Mouse (Mus musculus): ENCODE measurements around the gene Plxnb1. TPM values are rescaled to one million over a fixed set of nuclear protein-coding genes. Genes with fewer than 3 reads are reported as not detected.

The Plxnb1 gene
- polyA plus RNA-seq, 1 experiment from 2014 or later = 4.9 TPM

DNA sequence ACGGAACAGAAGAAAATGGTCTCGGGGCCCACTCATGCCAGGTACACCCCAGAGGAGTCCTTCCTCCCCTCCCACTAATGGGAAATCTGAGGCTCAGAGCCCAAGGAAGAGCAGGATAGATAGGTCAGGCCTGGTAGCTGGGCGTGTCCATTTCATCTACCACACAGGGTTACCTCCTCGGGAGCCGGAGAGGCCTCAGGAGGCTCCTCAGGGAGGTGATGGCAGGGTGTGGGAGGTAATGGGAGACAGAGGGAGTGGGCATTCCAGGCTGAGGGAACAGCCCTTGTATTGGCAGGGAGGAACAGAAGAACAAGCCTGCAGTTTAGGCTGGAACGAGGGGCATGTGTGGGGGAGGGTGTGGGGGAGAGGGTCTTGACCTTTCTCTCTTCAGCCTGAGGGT is 1.7 kb downstream of the Plxnb1 start:
- no peak for ATAC-seq
- Histone ChIP-seq H3K9me3 (replicated peaks) (no peaks in the 10 kb centered on the region), H3K27me3 (replicated peaks) (peaks cover 67% of the 10 kb centered on the region), H3K4me3 (peak overlapping the region; percentile 60), H3K9ac (peak overlapping the region; percentile 4), H3K36me3 (peaks cover 22% of the 10 kb centered on the region), H3K27ac (peak overlapping the region; percentile 84; the same call in 1 of the 2 replicates), H3K4me2 (peak overlapping the region; percentile 74), H3K4me1 (peaks cover 48% of the 10 kb centered on the region)
- 59% methylated on average over 6 of the region's 6 CpGs for WGBS (ENCODE audit: insufficient replicate concordance)

DNA sequence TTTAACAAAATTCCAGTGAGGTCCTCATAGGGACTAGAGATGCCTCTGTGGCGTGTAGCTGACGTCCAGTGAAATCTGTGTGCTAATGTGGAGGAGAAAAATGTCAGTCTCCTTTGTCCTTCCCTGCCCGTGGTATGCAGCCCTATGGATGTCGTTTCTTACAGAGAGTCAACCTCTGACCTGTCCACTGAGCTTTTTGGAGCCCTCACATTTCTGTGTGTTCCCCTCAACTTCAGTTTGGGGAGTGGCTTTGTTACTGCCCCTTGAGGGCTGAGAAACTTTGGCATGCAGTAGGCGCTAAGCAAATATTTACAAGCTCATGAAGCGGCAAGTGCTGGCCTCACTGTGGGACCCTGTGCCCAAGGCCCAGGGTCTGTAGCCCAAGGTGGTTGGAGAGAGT is 2.1 kb downstream of the Plxnb1 start:
- H3K27me3 ChIP-seq (replicated peaks) = peaks cover 67% of the 10 kb centered on the region
- no peak overlapping the region for H3K4me3 ChIP-seq
- H3K4me1 ChIP-seq = peaks cover 48% of the 10 kb centered on the region
- H3K9me3 ChIP-seq (replicated peaks) = no peaks in the 10 kb centered on the region
- WGBS (ENCODE audit: insufficient replicate concordance) = 55% methylated on average over 6 of the region's 6 CpGs
- H3K4me2 ChIP-seq = peak overlapping the region; percentile 74
- no peak for ATAC-seq
- H3K27ac ChIP-seq = peak overlapping the region; percentile 64
- no peak overlapping the region for H3K9ac ChIP-seq
- peaks cover 22% of the 10 kb centered on the region for H3K36me3 ChIP-seq

DNA sequence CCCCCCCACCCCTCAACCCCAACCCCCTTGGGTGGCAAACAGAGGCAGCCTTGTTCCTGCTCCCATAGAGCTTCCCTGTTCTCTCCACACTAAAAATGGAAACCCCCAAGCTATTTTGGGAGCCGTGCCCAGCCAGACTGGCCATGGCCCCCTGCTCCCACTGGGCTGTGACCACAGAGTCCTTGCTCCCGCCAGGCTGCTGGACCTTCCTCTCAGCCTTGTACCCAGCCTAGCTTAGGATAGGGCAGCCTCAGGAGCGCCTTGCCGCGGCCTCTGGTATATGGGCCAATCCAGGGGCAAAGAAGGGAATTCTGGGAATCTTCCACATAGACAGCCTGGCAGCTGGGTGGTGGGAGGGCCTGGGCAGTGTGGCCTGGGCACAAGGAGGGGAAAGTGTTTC is 2.6 kb downstream of the Plxnb1 start:
- WGBS (ENCODE audit: insufficient replicate concordance) = 71% methylated on average over 5 of the region's 5 CpGs
- peaks cover 48% of the 10 kb centered on the region for H3K4me1 ChIP-seq
- H3K27ac ChIP-seq = peak overlapping the region; percentile 64

DNA sequence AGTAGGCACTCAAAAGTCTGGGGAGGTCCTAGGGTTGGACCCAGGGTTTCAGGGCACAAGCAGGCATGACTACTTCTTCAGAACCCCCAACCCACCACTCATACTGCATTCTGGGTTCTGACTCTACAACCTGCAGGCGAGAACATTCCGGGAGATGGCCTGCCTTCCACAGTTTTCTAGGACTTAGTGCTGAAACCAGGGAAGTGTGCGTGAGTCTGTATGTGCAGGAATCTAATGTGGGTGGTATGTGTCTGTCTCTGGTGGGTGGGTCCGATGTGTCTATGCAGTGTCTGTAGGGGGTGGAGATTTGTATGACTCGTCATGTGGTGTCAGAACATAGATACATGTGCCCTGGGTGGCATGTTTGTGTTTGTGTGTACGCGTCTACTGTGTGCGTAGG is 3.2 kb downstream of the Plxnb1 start:
- peak overlapping the region; percentile 74; the same call in 1 of the 2 replicates for H3K4me2 ChIP-seq
- ATAC-seq = no peak
- peak overlapping the region; percentile 64; the same call in 1 of the 2 replicates for H3K27ac ChIP-seq
- peaks cover 45% of the 10 kb centered on the region for H3K4me1 ChIP-seq
- no peak overlapping the region for H3K4me3 ChIP-seq
- H3K9ac ChIP-seq = no peak overlapping the region
- H3K36me3 ChIP-seq = peaks cover 25% of the 10 kb centered on the region
- WGBS (ENCODE audit: insufficient replicate concordance) = 75% methylated on average over 8 of the region's 8 CpGs
- peaks cover 57% of the 10 kb centered on the region for H3K27me3 ChIP-seq (replicated peaks)
- H3K9me3 ChIP-seq (replicated peaks) = no peaks in the 10 kb centered on the region

More for the DNA sequence above, 2.6 kb downstream of the Plxnb1 start:
- H3K27me3 ChIP-seq (replicated peaks) = peaks cover 62% of the 10 kb centered on the region
- H3K4me2 ChIP-seq = peak overlapping the region; percentile 74
- H3K9ac ChIP-seq = no peak overlapping the region
- no peak overlapping the region for H3K4me3 ChIP-seq
- peaks cover 22% of the 10 kb centered on the region for H3K36me3 ChIP-seq
- no peak for ATAC-seq
- no peaks in the 10 kb centered on the region for H3K9me3 ChIP-seq (replicated peaks)

DNA sequence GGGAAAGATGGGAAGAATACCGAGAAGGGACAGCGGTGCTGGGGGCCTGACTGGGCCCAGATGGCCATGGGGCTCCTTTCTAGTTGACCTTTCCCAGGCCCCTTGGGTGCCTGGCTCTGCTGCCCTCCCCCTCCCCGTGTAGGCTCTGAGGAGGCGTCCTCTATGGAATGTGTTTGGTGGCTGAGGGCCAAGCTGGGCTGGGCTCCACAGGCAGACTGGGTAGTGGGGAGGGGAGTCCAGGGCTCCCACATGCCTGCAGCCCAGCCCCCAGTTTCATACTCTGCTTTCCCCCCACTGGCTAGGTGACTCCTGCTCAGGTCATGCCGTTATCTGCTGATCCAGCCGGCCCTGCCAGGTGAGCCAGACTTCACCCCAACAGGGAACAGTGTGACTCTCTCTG is 3.8 kb downstream of the Plxnb1 start:
- no peak overlapping the region for H3K27ac ChIP-seq
- H3K4me3 ChIP-seq = no peak overlapping the region
- H3K9me3 ChIP-seq (replicated peaks) = no peaks in the 10 kb centered on the region
- H3K27me3 ChIP-seq (replicated peaks) = peaks cover 51% of the 10 kb centered on the region
- WGBS (ENCODE audit: insufficient replicate concordance) = 65% methylated on average over 6 of the region's 6 CpGs
- H3K9ac ChIP-seq = no peak overlapping the region
- peaks cover 39% of the 10 kb centered on the region for H3K4me1 ChIP-seq
- peaks cover 28% of the 10 kb centered on the region for H3K36me3 ChIP-seq
- no peak for ATAC-seq
- 0 out of 2 replicates have a peak overlapping the region, but pooled peaks have one; percentile 9 for H3K4me2 ChIP-seq

DNA sequence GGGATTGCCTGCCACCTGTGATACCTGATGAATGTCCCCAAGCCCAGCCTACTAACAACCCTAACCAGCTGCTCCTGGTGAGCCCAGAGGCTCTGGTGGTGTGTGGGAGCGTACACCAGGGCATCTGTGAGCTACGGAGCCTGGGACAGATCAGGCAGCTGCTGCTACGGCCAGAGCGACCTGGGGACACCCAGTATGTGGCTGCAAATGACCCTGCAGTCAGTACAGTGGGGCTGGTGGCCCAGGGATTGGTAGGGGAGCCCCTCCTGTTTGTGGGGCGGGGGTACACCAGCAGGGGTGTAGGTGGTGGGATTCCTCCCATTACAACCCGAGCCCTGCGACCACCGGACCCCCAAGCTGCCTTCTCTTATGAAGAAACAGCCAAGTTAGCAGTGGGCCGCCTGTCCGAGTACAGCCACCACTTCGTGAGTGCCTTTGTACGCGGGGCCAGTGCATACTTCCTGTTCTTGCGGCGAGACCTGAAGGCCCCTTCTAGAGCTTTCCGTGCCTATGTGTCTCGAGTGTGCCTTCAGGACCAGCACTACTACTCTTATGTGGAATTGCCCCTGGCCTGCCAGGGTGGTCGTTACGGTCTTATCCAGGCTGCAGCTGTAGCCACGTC is 5.2 kb downstream of the Plxnb1 start:
- Histone ChIP-seq H3K27me3 (replicated peaks) (peaks cover 36% of the 10 kb centered on the region), H3K9me3 (replicated peaks) (no peaks in the 10 kb centered on the region), H3K9ac (no peak overlapping the region), H3K4me2 (no peak overlapping the region), H3K27ac (no peak overlapping the region), H3K36me3 (peaks cover 35% of the 10 kb centered on the region), H3K4me1 (peaks cover 27% of the 10 kb centered on the region), H3K4me3 (no peak overlapping the region)
- WGBS (ENCODE audit: insufficient replicate concordance) = 64% methylated on average over 20 of the region's 20 CpGs
- ATAC-seq = no peak

DNA sequence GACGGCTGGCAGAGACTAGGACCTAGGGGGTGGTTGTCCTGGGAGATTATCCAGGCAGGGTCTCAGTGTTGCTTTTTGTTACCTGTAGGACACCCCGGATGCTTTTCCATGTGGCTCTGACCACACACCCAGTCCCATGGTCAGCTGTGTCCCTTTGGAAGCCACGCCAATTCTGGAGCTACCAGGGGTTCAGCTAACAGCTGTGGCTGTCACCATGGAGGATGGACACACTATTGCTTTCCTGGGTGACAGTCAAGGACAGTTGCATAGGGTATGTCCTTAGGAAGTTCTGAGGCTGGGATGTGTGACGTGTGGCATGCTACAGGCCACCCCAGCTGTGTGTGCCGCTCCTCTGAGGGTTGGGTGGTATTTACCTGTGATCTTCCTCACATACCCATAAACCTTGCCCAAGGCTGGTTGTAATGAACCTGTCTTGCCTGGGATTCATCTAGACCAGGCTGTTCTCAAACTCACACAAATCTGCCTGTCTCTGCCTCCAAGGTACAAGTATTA is 6.8 kb downstream of the Plxnb1 start:
- H3K4me1 ChIP-seq = peaks cover 21% of the 10 kb centered on the region
- H3K9me3 ChIP-seq (replicated peaks) = no peaks in the 10 kb centered on the region
- no peak overlapping the region for H3K4me3 ChIP-seq
- ATAC-seq = no peak
- peaks cover 47% of the 10 kb centered on the region for H3K36me3 ChIP-seq
- H3K27ac ChIP-seq = no peak overlapping the region
- peak overlapping the region; percentile 4; the same call in 1 of the 2 replicates for H3K9ac ChIP-seq
- peaks cover 21% of the 10 kb centered on the region for H3K27me3 ChIP-seq (replicated peaks)
- H3K4me2 ChIP-seq = no peak overlapping the region
- 65% methylated on average over 5 of the region's 5 CpGs for WGBS (ENCODE audit: insufficient replicate concordance)

DNA sequence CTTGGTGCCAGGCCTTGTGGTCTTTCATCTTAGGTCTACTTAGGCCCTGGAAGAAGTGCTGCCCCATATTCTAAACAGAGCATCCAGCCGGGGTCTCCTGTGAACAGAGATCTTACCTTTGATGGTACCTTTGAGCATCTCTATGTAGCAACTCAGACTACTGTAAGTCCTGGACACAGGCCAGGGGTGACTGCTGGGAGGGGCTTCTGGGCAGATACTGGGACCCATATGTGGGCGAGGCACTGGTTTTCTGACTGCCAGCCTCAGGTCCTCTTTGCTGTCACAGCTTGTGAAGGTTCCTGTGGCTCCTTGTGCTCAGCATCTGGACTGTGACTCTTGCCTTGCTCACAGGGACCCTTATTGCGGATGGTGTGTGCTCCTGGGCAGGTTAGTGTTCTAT is 7.4 kb downstream of the Plxnb1 start:
- peaks cover 18% of the 10 kb centered on the region for H3K4me1 ChIP-seq
- no peak overlapping the region for H3K9ac ChIP-seq
- H3K9me3 ChIP-seq (replicated peaks) = no peaks in the 10 kb centered on the region
- H3K4me3 ChIP-seq = no peak overlapping the region
- H3K4me2 ChIP-seq = no peak overlapping the region
- ATAC-seq = no peak
- peaks cover 47% of the 10 kb centered on the region for H3K36me3 ChIP-seq
- no peak overlapping the region for H3K27ac ChIP-seq
- peaks cover 15% of the 10 kb centered on the region for H3K27me3 ChIP-seq (replicated peaks)
- WGBS (ENCODE audit: insufficient replicate concordance) = 55% methylated on average over 3 of the region's 3 CpGs

DNA sequence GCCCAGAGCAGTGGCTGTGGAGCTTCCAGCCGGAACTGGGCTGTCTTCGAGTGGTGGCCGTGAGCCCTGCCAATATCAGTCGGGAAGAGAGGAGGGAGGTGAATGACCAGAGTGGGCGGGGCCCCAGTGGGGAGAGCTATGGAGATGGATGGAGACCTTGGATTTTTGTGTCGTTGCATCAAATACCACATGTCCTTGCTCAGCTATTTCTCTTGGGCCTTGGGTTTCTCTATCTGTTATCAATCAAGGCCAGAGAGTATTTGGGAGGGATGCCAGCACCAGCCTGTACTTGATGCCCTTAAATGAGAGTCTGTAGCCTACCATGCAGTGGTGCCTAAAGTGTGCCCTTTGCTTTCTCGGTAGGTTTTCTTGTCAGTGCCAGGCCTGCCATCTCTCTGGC is 8.1 kb downstream of the Plxnb1 start:
- WGBS (ENCODE audit: insufficient replicate concordance) = 64% methylated on average over 7 of the region's 7 CpGs
- Histone ChIP-seq H3K36me3 (peaks cover 52% of the 10 kb centered on the region), H3K27ac (no peak overlapping the region), H3K9ac (no peak overlapping the region), H3K4me2 (no peak overlapping the region), H3K27me3 (replicated peaks) (peaks cover 8% of the 10 kb centered on the region; the same call in 1 of the 2 replicates), H3K4me3 (no peak overlapping the region), H3K4me1 (peaks cover 11% of the 10 kb centered on the region), H3K9me3 (replicated peaks) (no peaks in the 10 kb centered on the region)
- ATAC-seq = no peak

DNA sequence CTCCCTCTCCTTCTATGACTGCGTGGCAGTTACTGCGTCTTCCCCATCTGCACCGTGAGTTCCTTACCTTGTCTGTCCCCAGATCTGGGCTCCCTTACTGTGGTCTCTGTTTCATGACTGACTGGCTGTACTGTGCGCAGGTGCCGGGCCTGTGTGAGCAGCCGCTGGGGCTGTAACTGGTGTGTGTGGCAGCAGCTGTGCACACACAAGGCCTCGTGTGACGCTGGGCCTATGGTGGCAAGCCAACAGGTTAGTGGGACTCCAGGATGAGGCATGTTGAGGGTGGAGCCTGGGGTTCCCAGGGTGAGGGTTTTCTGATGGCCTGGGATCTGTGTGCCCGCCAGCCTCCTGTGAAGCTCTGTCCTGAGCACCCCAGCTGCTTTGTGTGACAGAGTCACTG is 8.9 kb downstream of the Plxnb1 start:
- H3K4me2 ChIP-seq = no peak overlapping the region
- no peak overlapping the region for H3K27ac ChIP-seq
- H3K36me3 ChIP-seq = peaks cover 60% of the 10 kb centered on the region
- ATAC-seq = no peak
- WGBS (ENCODE audit: insufficient replicate concordance) = 74% methylated on average over 9 of the region's 9 CpGs
- H3K4me3 ChIP-seq = no peak overlapping the region
- no peaks in the 10 kb centered on the region for H3K27me3 ChIP-seq (replicated peaks)
- H3K9ac ChIP-seq = no peak overlapping the region
- peaks cover 2% of the 10 kb centered on the region for H3K4me1 ChIP-seq
- H3K9me3 ChIP-seq (replicated peaks) = no peaks in the 10 kb centered on the region

DNA sequence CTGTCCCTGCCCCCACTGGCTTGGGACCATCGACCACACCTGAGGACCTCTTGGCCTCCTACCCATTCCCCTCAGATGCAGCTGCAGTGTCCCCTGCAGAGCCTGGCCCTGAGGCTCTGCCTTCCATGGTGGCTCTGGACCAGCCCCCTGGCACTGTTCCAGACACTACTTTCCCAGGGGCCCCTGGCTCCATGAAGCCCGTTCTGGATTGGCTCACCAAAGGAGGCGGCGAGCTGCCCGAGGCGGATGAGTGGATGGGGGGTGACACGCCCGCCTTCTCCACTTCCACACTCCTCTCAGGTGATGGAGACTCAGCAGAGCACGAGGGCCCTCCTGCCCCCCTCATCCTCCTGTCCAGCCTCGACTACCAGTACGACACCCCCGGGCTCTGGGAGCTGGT is 9.8 kb downstream of the Plxnb1 start:
- Histone ChIP-seq H3K9me3 (replicated peaks) (no peaks in the 10 kb centered on the region), H3K9ac (no peak overlapping the region), H3K4me1 (no peaks in the 10 kb centered on the region), H3K4me3 (no peak overlapping the region), H3K4me2 (no peak overlapping the region), H3K27me3 (replicated peaks) (no peaks in the 10 kb centered on the region), H3K27ac (no peak overlapping the region), H3K36me3 (peaks cover 69% of the 10 kb centered on the region)
- ATAC-seq = no peak; the same call in 1 of the 2 replicates
- 69% methylated on average over 12 of the region's 12 CpGs for WGBS (ENCODE audit: insufficient replicate concordance)

DNA sequence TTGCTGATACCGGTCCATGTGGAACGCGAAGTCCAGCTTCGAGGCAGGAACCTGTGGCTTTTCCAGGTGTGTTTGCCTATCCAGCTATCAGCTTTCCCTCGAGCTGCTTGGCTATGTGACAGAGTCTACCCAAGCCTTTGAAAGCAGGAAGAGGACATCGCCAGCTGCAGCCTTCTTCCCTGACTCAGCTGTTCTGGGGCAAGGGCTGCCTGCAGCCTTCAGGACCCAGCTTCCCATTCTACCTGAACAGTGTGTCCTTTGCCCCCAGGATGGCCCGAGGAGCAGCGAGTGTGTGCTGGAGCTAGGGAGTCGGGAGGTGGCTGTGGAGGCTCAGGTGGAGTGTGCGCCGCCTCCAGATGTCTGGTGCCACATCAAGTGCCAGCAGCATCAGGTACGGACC is 10.5 kb downstream of the Plxnb1 start:
- ATAC-seq = no peak
- Histone ChIP-seq H3K9me3 (replicated peaks) (no peaks in the 10 kb centered on the region), H3K36me3 (peaks cover 69% of the 10 kb centered on the region), H3K4me3 (no peak overlapping the region), H3K27ac (no peak overlapping the region), H3K27me3 (replicated peaks) (no peaks in the 10 kb centered on the region), H3K4me2 (no peak overlapping the region), H3K4me1 (no peaks in the 10 kb centered on the region), H3K9ac (no peak overlapping the region)
- WGBS (ENCODE audit: insufficient replicate concordance) = 68% methylated on average over 12 of the region's 12 CpGs
